Mouse (Mus musculus): ENCODE results near the gene Isoc2a. TPM values are rescaled to one million over a fixed set of nuclear protein-coding genes. Genes with fewer than 3 reads are reported as not detected.

Gene Isoc2a
- total RNA-seq, 2 experiments from 2014 or later, result 55.3 to 57.3 TPM

DNA sequence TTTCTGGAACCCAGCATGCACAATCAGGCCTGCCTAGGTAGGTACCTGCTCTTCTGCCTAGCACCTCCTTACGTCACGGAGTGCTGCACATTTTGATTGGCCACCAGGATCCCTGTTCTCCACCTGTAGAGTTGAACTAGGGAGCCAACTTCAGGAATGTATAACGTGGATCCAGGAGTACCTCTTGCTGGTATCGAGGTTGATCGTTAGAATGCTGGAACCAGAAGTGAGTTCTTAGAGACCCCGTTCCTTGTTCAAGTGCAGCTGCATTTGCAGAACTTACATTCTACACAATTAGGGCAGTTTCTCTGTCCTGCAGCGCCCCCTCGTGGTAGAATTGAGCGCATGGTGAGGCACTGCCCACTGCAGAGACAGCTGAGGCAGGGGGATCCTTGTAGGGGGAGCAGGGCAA, 63.1 kb downstream of the Isoc2a start:
- DNase-seq, result peak; percentile 83 to 96

- DNase-seq, result no peak
These were observed 65.7 kb downstream of the Isoc2a start for GRCm38 (mm10) chr7:4942673-4943072.

- DNase-seq, result peak; percentile 94 to 98
These were observed 66.4 kb downstream of the Isoc2a start for GRCm38 (mm10) chr7:4943223-4943815.

Other genes with a start within 250 kb of the Isoc2a start
- gene Tmem86b, start 245.7 kb upstream of the Isoc2a start, total RNA-seq (2021), result 1 to 10 TPM; 3.8 to 6.5 TPM
- 10 to 100 TPM; 69.2 to 70.4 TPM for gene Ppp6r1, start 218.1 kb upstream of the Isoc2a start, total RNA-seq (2021)
- gene Hspbp1, start 192.1 kb upstream of the Isoc2a start, total RNA-seq (2021), result 10 to 100 TPM; 33.8 to 38.5 TPM
- gene Brsk1, start 186.5 kb upstream of the Isoc2a start, total RNA-seq (2021), result 1 to 10 TPM; 1.1 to 1.2 TPM
- under 1 TPM in 1 of 2 experiments, not detected in 1; 0.10 TPM for gene Tmem150b, start 151.9 kb upstream of the Isoc2a start, total RNA-seq (2021)
- gene Kmt5c, start 137.0 kb upstream of the Isoc2a start, total RNA-seq (2021), result 10 to 100 TPM in 1 of 2 experiments, 1 to 10 TPM in 1; 9.6 to 10.0 TPM
- 1 to 10 TPM; 1.4 to 2.3 TPM for gene Cox6b2, start 124.1 kb upstream of the Isoc2a start, total RNA-seq (2021)
- gene Fam71e2, start 105.9 kb upstream of the Isoc2a start, total RNA-seq (2021), result not detected
- not detected for gene Il11, start 94.3 kb upstream of the Isoc2a start, total RNA-seq (2021)
- not detected for gene Tmem190, start 94.2 kb upstream of the Isoc2a start, total RNA-seq (2021)
- gene Tmem238, start 87.5 kb upstream of the Isoc2a start, total RNA-seq (2021), result 1 to 10 TPM; 2.4 to 5.4 TPM
- gene Rpl28, start 84.3 kb upstream of the Isoc2a start, total RNA-seq (2021), result 100 to 1,000 TPM; 468 to 578 TPM
- 100 to 1,000 TPM in 1 of 2 experiments, 10 to 100 TPM in 1; 93.4 to 105 TPM for gene Ube2s, start 64.6 kb upstream of the Isoc2a start, total RNA-seq (2021)
- gene Shisa7, start 32.5 kb upstream of the Isoc2a start, total RNA-seq (2021), result not detected
- gene Isoc2b, start 6.9 kb upstream of the Isoc2a start, total RNA-seq (2021), result 1 to 10 TPM; 3.5 to 6.3 TPM
- gene Gm36210, start 29.4 kb downstream of the Isoc2a start, total RNA-seq (2021), result not detected
- gene Zfp628, start 38.1 kb downstream of the Isoc2a start, total RNA-seq (2021), result 1 to 10 TPM; 5.3 to 6.4 TPM
- 1 to 10 TPM; 4.2 to 6.1 TPM for gene Nat14, start 44.9 kb downstream of the Isoc2a start, total RNA-seq (2021)
- gene Ssc5d, start 48.6 kb downstream of the Isoc2a start, total RNA-seq (2021), result 1 to 10 TPM; 2.0 to 2.4 TPM
- gene Sbk2, start 87.3 kb downstream of the Isoc2a start, total RNA-seq (2021), result 10 to 100 TPM; 25.9 to 30.0 TPM
- gene Sbk3, start 94.0 kb downstream of the Isoc2a start, total RNA-seq (2021), result 10 to 100 TPM; 37.3 to 39.0 TPM
- gene Zfp579, start 119.0 kb downstream of the Isoc2a start, total RNA-seq (2021), result 10 to 100 TPM; 11.0 to 12.6 TPM
- 10 to 100 TPM in 1 of 2 experiments, 1 to 10 TPM in 1; 9.2 to 11.8 TPM for gene Zfp524, start 137.3 kb downstream of the Isoc2a start, total RNA-seq (2021)
- 10 to 100 TPM; 16.2 to 17.0 TPM for gene Fiz1, start 137.5 kb downstream of the Isoc2a start, total RNA-seq (2021)
- gene Gm44973, start 138.3 kb downstream of the Isoc2a start, total RNA-seq (2021), result not detected
- 10 to 100 TPM; 11.5 to 14.0 TPM for gene Zfp865, start 143.2 kb downstream of the Isoc2a start, total RNA-seq (2021)
- under 1 TPM in 1 of 2 experiments, not detected in 1; 0.20 TPM for gene Ccdc106, start 143.4 kb downstream of the Isoc2a start, total RNA-seq (2021)
- not detected for gene 4632433K11Rik, start 157.0 kb downstream of the Isoc2a start, total RNA-seq (2021)
- gene Zfp784, start 161.3 kb downstream of the Isoc2a start, total RNA-seq (2021), result 1 to 10 TPM; 5.1 to 5.5 TPM
- 1 to 10 TPM; 4.2 TPM for gene Zfp580, start 174.4 kb downstream of the Isoc2a start, total RNA-seq (2021)
- gene U2af2, start 185.0 kb downstream of the Isoc2a start, total RNA-seq (2021), result 10 to 100 TPM; 67.1 to 68.1 TPM
- gene Epn1, start 203.1 kb downstream of the Isoc2a start, total RNA-seq (2021), result 100 to 1,000 TPM; 183 to 191 TPM
- not detected for gene Rfpl4, start 239.8 kb downstream of the Isoc2a start, total RNA-seq (2021)
- gene Rasl2-9, start 248.8 kb downstream of the Isoc2a start, total RNA-seq (2021), result 1 to 10 TPM; 7.5 to 8.3 TPM